Mouse (Mus musculus) E14TG2a.4 (cell line): ENCODE results near the gene Elovl5.

Experiments
- CTCF ChIP-seq: conservative IDR thresholded peaks from 2 replicates; pipeline ENCODE4 v1.5.1; 2014; ENCODE audit warnings: low read length
- NANOG ChIP-seq: IDR thresholded peaks from 2 replicates; pipeline ENCODE4 v1.6.1; 2014; ENCODE audit warnings: borderline replicate concordance, low read length, mixed read lengths
- POU5F1 ChIP-seq: IDR thresholded peaks from 2 replicates; pipeline ENCODE4 v1.6.1; 2014; ENCODE audit warnings: low read length, borderline replicate concordance

DNA sequence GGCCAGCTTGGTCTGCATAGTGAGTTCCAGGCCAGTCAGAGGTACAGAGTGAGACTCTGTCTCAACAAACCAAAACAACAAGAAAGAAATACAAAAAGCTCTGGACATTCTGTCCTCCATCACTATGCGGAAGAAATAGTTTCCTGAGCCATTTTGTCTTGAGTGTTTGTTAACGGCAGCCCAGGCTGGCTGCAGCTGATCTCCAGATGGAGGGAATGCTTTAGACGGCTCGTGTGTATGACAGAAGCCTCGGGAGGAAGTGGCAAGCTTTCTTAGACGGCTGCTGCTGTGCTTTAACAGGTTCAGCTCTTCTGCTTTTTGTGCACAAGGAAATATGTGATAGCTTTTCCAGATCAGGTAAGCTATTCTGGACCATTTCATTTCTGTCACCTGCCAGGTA lies 23.9 kb downstream of the Elovl5 start:
- TF ChIP-seq CTCF (no peak), POU5F1 (no peak), NANOG (no peak)
